Mouse (Mus musculus) liver, embryonic 12.5 days (tissue): ENCODE data around the gene Casp8ap2. TPM values are rescaled to one million over a fixed set of nuclear protein-coding genes. Genes with fewer than 3 reads are reported as not detected.

Experiments used
- ATAC-seq: fragments of 200-750 bp; cut with Nextera tagmentation; 2 replicates; pipeline ENCODE4 v1.8.0; 2017; ENCODE audit warnings: moderate number of reproducible peaks, mild to moderate bottlenecking, moderate library complexity
- H3K27ac ChIP-seq: fragments of 300-500 bp; sonication (generic); 2 replicates; pipeline ENCODE4 v1.5.1; 2016; ENCODE audit warnings: mild to moderate bottlenecking
- H3K27me3 ChIP-seq: fragments of 300-500 bp; sonication (generic); replicated peaks from 2 replicates; pipeline ENCODE4 v1.6.1; 2016; ENCODE audit warnings: mild to moderate bottlenecking, moderate library complexity
- H3K36me3 ChIP-seq: fragments of 300-500 bp; sonication (generic); 2 replicates; pipeline ENCODE4 v1.6.1; 2016; ENCODE audit warnings: mild to moderate bottlenecking, moderate library complexity
- H3K4me1 ChIP-seq: fragments of 300-500 bp; sonication (generic); 2 replicates; pipeline ENCODE4 v1.6.1; 2016
- H3K4me2 ChIP-seq: fragments of 300-500 bp; sonication (generic); 2 replicates; pipeline ENCODE4 v1.6.1; 2016; ENCODE audit warnings: mild to moderate bottlenecking, moderate library complexity
- H3K4me3 ChIP-seq: fragments of 300-500 bp; sonication (generic); 2 replicates; pipeline ENCODE4 v1.5.1; 2016; ENCODE audit warnings: mild to moderate bottlenecking, moderate library complexity
- H3K9ac ChIP-seq: fragments of 300-500 bp; sonication (generic); 2 replicates; pipeline ENCODE4 v1.6.1; 2016; ENCODE audit warnings: mild to moderate bottlenecking, moderate library complexity
- H3K9me3 ChIP-seq: fragments of 300-500 bp; sonication (generic); replicated peaks from 2 replicates; pipeline ENCODE4 v1.6.1; 2016; ENCODE audit warnings: mild to moderate bottlenecking, moderate library complexity
- WGBS: fragments of 180-500 bp; shearing (Covaris S2); methylation state at CpG from one replicate; pipeline ENCODE4 v1.1.7; 2016; ENCODE audit not compliant: insufficient replicate concordance; 5-methylcytosine and 5-hydroxymethylcytosine counted together
- polyA plus RNA-seq: library from polyadenylated mRNA; unstranded; fragments of >200 nt; fragmentation: Nextera tagmentation; extraction: Ambion mirVana; gene quantifications from 2 replicates; pipeline ENCODE4 v1.2.1, GENCODE M21; 2016

The Casp8ap2 gene
- polyA plus RNA-seq, result 36.2 and 36.6 TPM in 2 replicates

- peak; percentile 98 for ATAC-seq
- Histone ChIP-seq H3K4me2 (peak within 1 kb of the TSS; percentile 78), H3K36me3 (peaks cover 15% of the 10 kb centered on the region), H3K27me3 (no peaks in the 10 kb centered on the region), H3K4me1 (peaks cover 26% of the 10 kb centered on the region), H3K9me3 (no peaks in the 10 kb centered on the region), H3K4me3 (peak within 1 kb of the TSS; percentile 92), H3K27ac (peak within 1 kb of the TSS; percentile 86), H3K9ac (peak within 1 kb of the TSS; percentile 94)
- under 1% methylated on average over 64 of the region's 67 CpGs for WGBS
Observed at GRCm38 (mm10) chr4:32615034-32615881, at the start of gene Casp8ap2. Gene Casp8ap2, plus strand, starts transcription at chr4:32615451.

- Histone ChIP-seq H3K4me1 (0 out of 2 replicates have a peak, but pooled peaks cover 7% of the 10 kb centered on the region), H3K9ac (no peak overlapping the region), H3K27ac (peak overlapping the region; percentile 69; the same call in 1 of the 2 replicates), H3K9me3 (no peaks in the 10 kb centered on the region), H3K36me3 (no peaks in the 10 kb centered on the region), H3K27me3 (no peaks in the 10 kb centered on the region), H3K4me3 (no peak overlapping the region), H3K4me2 (no peak overlapping the region)
- WGBS, result 54% methylated on average over 4 of the region's 4 CpGs
- ATAC-seq, result no peak
Observed at GRCm38 (mm10) chr4:32569054-32569453, 46.2 kb upstream of the Casp8ap2 start.

- H3K9ac ChIP-seq, result no peak overlapping the region
- peak; percentile 33 for ATAC-seq
Observed at GRCm38 (mm10) chr4:32569995-32570938, 45.0 kb upstream of the Casp8ap2 start.

GRCm38 (mm10) chr4:32570939-32571317 lies 44.3 kb upstream of the Casp8ap2 start:
- H3K36me3 ChIP-seq, result no peaks in the 10 kb centered on the region
- ATAC-seq, result peak; percentile 40
- H3K4me2 ChIP-seq, result peak overlapping the region; percentile 2; the same call in 1 of the 2 replicates
- no peak overlapping the region for H3K4me3 ChIP-seq
- 0 out of 2 replicates have a peak, but pooled peaks cover 7% of the 10 kb centered on the region for H3K4me1 ChIP-seq
- H3K27ac ChIP-seq, result peak overlapping the region; percentile 69
- H3K27me3 ChIP-seq, result no peaks in the 10 kb centered on the region
- 70% methylated on average over 8 of the region's 8 CpGs for WGBS
- no peaks in the 10 kb centered on the region for H3K9me3 ChIP-seq
- no peak overlapping the region for H3K9ac ChIP-seq

More at GRCm38 (mm10) chr4:32569995-32570938, 45.0 kb upstream of the Casp8ap2 start:
- Histone ChIP-seq H3K4me1 (0 out of 2 replicates have a peak, but pooled peaks cover 7% of the 10 kb centered on the region), H3K4me2 (no peak overlapping the region), H3K4me3 (no peak overlapping the region), H3K36me3 (no peaks in the 10 kb centered on the region), H3K27ac (peak overlapping the region; percentile 69), H3K9me3 (no peaks in the 10 kb centered on the region), H3K27me3 (no peaks in the 10 kb centered on the region)
- WGBS, result 60% methylated on average over 17 of the region's 17 CpGs

- H3K36me3 ChIP-seq, result no peaks in the 10 kb centered on the region
- H3K9me3 ChIP-seq, result no peaks in the 10 kb centered on the region
- 0 out of 2 replicates have a peak, but pooled peaks cover 7% of the 10 kb centered on the region for H3K4me1 ChIP-seq
- ATAC-seq, result 0 out of 2 replicates have a peak, but pooled peaks have one; percentile 30
- H3K4me3 ChIP-seq, result no peak overlapping the region
- no peaks in the 10 kb centered on the region for H3K27me3 ChIP-seq
- WGBS, result 45% methylated on average over 3 of the region's 3 CpGs
- H3K4me2 ChIP-seq, result peak overlapping the region; percentile 2; the same call in 1 of the 2 replicates
- peak overlapping the region; percentile 69 for H3K27ac ChIP-seq
- no peak overlapping the region for H3K9ac ChIP-seq
Observed at GRCm38 (mm10) chr4:32571441-32571840, 43.8 kb upstream of the Casp8ap2 start.

- Histone ChIP-seq H3K9ac (no peak overlapping the region), H3K4me2 (no peak overlapping the region), H3K4me1 (0 out of 2 replicates have a peak, but pooled peaks cover 7% of the 10 kb centered on the region), H3K36me3 (no peaks in the 10 kb centered on the region), H3K27me3 (no peaks in the 10 kb centered on the region), H3K27ac (no peak overlapping the region), H3K9me3 (no peaks in the 10 kb centered on the region), H3K4me3 (no peak overlapping the region)
- 47% methylated on average over 1 of the region's 1 CpGs for WGBS
- no peak for ATAC-seq
Observed at GRCm38 (mm10) chr4:32572118-32572517, 43.1 kb upstream of the Casp8ap2 start.

- Histone ChIP-seq H3K27me3 (no peaks in the 10 kb centered on the region), H3K27ac (no peak overlapping the region), H3K9ac (no peak overlapping the region), H3K4me1 (0 out of 2 replicates have a peak, but pooled peaks cover 7% of the 10 kb centered on the region), H3K36me3 (no peaks in the 10 kb centered on the region), H3K4me2 (no peak overlapping the region), H3K9me3 (no peaks in the 10 kb centered on the region), H3K4me3 (no peak overlapping the region)
- 64% methylated on average over 5 of the region's 5 CpGs for WGBS
- ATAC-seq, result no peak
Observed at GRCm38 (mm10) chr4:32573586-32573985, 41.7 kb upstream of the Casp8ap2 start.

- Histone ChIP-seq H3K27ac (no peak overlapping the region), H3K27me3 (no peaks in the 10 kb centered on the region), H3K4me1 (0 out of 2 replicates have a peak, but pooled peaks cover 1% of the 10 kb centered on the region), H3K36me3 (no peaks in the 10 kb centered on the region), H3K9me3 (no peaks in the 10 kb centered on the region), H3K4me2 (no peak overlapping the region), H3K4me3 (no peak overlapping the region), H3K9ac (no peak overlapping the region)
- ATAC-seq, result no peak
- 77% methylated on average over 1 of the region's 1 CpGs for WGBS
Observed at GRCm38 (mm10) chr4:32574604-32575003, 40.6 kb upstream of the Casp8ap2 start.

- no peak for ATAC-seq
- Histone ChIP-seq H3K4me1 (no peaks in the 10 kb centered on the region), H3K4me3 (no peak overlapping the region), H3K4me2 (no peak overlapping the region), H3K27ac (no peak overlapping the region), H3K27me3 (no peaks in the 10 kb centered on the region), H3K9ac (no peak overlapping the region), H3K9me3 (no peaks in the 10 kb centered on the region), H3K36me3 (no peaks in the 10 kb centered on the region; the same call in 1 of the 2 replicates)
- 38% methylated on average over 9 of the region's 9 CpGs for WGBS
Observed at GRCm38 (mm10) chr4:32575165-32575564, 40.1 kb upstream of the Casp8ap2 start.

GRCm38 (mm10) chr4:32579850-32580249 lies 35.4 kb upstream of the Casp8ap2 start:
- no peak overlapping the region for H3K9ac ChIP-seq
- no peaks in the 10 kb centered on the region for H3K27me3 ChIP-seq
- WGBS, result 65% methylated on average over 8 of the region's 8 CpGs
- no peak overlapping the region for H3K27ac ChIP-seq
- no peak overlapping the region for H3K4me3 ChIP-seq
- ATAC-seq, result no peak
- no peaks in the 10 kb centered on the region for H3K4me1 ChIP-seq
- no peaks in the 10 kb centered on the region; the same call in 1 of the 2 replicates for H3K36me3 ChIP-seq
- no peak overlapping the region for H3K4me2 ChIP-seq
- no peaks in the 10 kb centered on the region for H3K9me3 ChIP-seq

GRCm38 (mm10) chr4:32584181-32584580 lies 31.1 kb upstream of the Casp8ap2 start:
- no peak for ATAC-seq
- Histone ChIP-seq H3K36me3 (no peaks in the 10 kb centered on the region; the same call in 1 of the 2 replicates), H3K27me3 (no peaks in the 10 kb centered on the region), H3K9ac (no peak overlapping the region), H3K4me3 (no peak overlapping the region), H3K4me2 (no peak overlapping the region), H3K4me1 (peaks cover 3% of the 10 kb centered on the region; the same call in 1 of the 2 replicates), H3K27ac (no peak overlapping the region), H3K9me3 (no peaks in the 10 kb centered on the region)
- WGBS, result 58% methylated on average over 6 of the region's 6 CpGs
